Mouse (Mus musculus) ES-E14 (cell line): ENCODE data around the gene Nelfb. TPM values are rescaled to one million over a fixed set of nuclear protein-coding genes. Genes with fewer than 3 reads are reported as not detected.

Experiments
- DNase-seq: peaks from one replicate; pipeline ENCODE4 v3.0.0-alpha.2; 2013; ENCODE audit warnings: low read depth, low spot score
- H3K27ac ChIP-seq: 2 replicates; pipeline ENCODE4 v1.5.1; 2012; ENCODE audit warnings: low read depth, mild to moderate bottlenecking, low read length, moderate library complexity, mixed read lengths; ENCODE audit not compliant: poor library complexity, insufficient read depth, severe bottlenecking
- H3K36me3 ChIP-seq: 2 replicates; pipeline ENCODE4 v1.6.1; 2012; ENCODE audit warnings: mild to moderate bottlenecking, low read length, moderate library complexity, mixed read lengths; ENCODE audit not compliant: control insufficient read depth, poor library complexity, insufficient read depth, severe bottlenecking
- H3K4me1 ChIP-seq, 2 experiments: fragments of 150-350 bp in 1 of 2; sonication (generic) in 1 of 2; 2 replicates each; pipeline ENCODE4 v1.6.1; 2012; ENCODE audit warnings: low read length in 2 of 2, mild to moderate bottlenecking in 1 of 2, mixed read lengths in 1 of 2; ENCODE audit not compliant: control insufficient read depth in 2 of 2, insufficient read depth in 2 of 2, poor library complexity in 1 of 2
- H3K4me3 ChIP-seq, 2 experiments: fragments of 150-350 bp in 1 of 2; sonication (generic) in 1 of 2; 2 replicates each; pipeline ENCODE4 v1.5.1; 2012; ENCODE audit warnings: low read length in 2 of 2, low read depth in 1 of 2, mild to moderate bottlenecking in 1 of 2, mixed read lengths in 1 of 2; ENCODE audit not compliant: insufficient read depth in 1 of 2, poor library complexity in 1 of 2, severe bottlenecking in 1 of 2
- H3K9ac ChIP-seq: 2 replicates; pipeline ENCODE4 v1.6.1; 2012; ENCODE audit warnings: low read depth, mild to moderate bottlenecking, low read length, mixed read lengths; ENCODE audit not compliant: poor library complexity, insufficient read depth, severe bottlenecking
- H3K9me3 ChIP-seq: fragments of 150-350 bp; sonication (generic); 2 replicates; pipeline ENCODE4 v1.6.1; 2012; ENCODE audit warnings: low read depth, mild to moderate bottlenecking, low read length; ENCODE audit not compliant: control insufficient read depth, insufficient read depth
- CHD2 ChIP-seq: IDR thresholded peaks from 2 replicates; pipeline ENCODE4 v1.6.1; 2014; ENCODE audit warnings: mild to moderate bottlenecking, low read depth, low read length, inconsistent platforms
- HCFC1 ChIP-seq: IDR thresholded peaks from 2 replicates; pipeline ENCODE4 v1.6.1; 2012; ENCODE audit warnings: low read length, inconsistent platforms, borderline replicate concordance; ENCODE audit not compliant: insufficient read depth
- MAFK ChIP-seq: IDR thresholded peaks from 2 replicates; pipeline ENCODE4 v1.6.1; 2014; ENCODE audit warnings: mild to moderate bottlenecking, low read depth, low read length, inconsistent platforms; ENCODE audit not compliant: insufficient read depth
- ZC3H11A ChIP-seq: IDR thresholded peaks from 2 replicates; pipeline ENCODE4 v1.6.1; 2012; ENCODE audit warnings: low read depth, mild to moderate bottlenecking, inconsistent platforms, low read length, borderline replicate concordance
- ZNF384 ChIP-seq: IDR thresholded peaks from 2 replicates; pipeline ENCODE4 v1.6.1; 2012; ENCODE audit warnings: low read depth, low read length, inconsistent platforms
- in situ Hi-C, 2 experiments: fragments of 600-800 bp; cut with MboI; formaldehyde crosslinking; loops; one replicate each; pipeline ENCODE4 v1.15.1; 2025; ENCODE audit warnings: low sequenced_read_pairs in 2 of 2, inconsistent platforms in 1 of 2; ENCODE audit not compliant: unreplicated experiment in 2 of 2
- total RNA-seq: library from RNA; depleted of rRNA; stranded (reverse); fragments of 300-350 nt; gene quantifications from 2 replicates; pipeline ENCODE4 v1.2.3, GENCODE M21; 2012

Nelfb gene
- total RNA-seq, 1 experiment = 50.9 TPM

DNA sequence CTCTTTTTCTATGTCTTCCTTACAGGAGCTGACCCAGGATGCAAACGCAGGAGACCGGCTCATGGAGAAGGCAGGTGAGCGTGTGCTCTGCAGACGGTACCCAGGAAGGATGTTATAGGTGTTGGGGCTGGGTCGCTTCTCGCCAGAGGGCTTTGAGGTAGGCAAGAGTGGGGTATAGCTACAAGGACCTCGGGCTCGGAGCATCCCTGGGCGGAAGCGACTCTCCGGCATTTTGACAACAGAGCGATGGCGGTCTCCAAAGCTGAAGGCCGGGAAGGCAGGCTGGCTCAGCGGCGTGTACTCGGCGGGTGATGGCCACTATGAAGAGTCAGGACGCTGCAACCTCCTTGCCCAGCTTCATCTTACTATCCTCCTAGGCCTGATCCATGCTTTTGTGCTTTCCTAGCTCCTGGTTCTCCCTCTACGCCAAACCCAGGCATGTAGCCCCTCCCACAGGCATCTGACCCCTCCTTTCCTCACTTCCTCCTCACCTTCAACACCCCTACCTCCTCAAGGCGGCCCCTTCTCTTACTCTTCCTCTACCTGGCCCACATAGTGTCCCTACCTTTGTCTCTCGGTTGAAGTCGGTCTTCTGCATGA, 2.1 kb upstream of the Nelfb start:
- no peak for TF ChIP-seq HCFC1
- TF ChIP-seq CHD2 = no peak
- TF ChIP-seq ZNF384 = no peak
- no peak for TF ChIP-seq MAFK
- no peak for TF ChIP-seq ZC3H11A
- in situ Hi-C loops = no loop called here
- Histone ChIP-seq H3K4me3 (peak overlapping the region; percentile 19 to 59), H3K4me1 (peaks cover 8 to 10% of the 10 kb centered on the region in 2 experiments; a peak in 2 of 4 replicates), H3K27ac (no peak overlapping the region), H3K36me3 (0 out of 2 replicates have a peak, but pooled peaks cover 2% of the 10 kb centered on the region), H3K9me3 (no peaks in the 10 kb centered on the region), H3K9ac (peak overlapping the region; percentile 55)
- no peak for DNase-seq

DNA sequence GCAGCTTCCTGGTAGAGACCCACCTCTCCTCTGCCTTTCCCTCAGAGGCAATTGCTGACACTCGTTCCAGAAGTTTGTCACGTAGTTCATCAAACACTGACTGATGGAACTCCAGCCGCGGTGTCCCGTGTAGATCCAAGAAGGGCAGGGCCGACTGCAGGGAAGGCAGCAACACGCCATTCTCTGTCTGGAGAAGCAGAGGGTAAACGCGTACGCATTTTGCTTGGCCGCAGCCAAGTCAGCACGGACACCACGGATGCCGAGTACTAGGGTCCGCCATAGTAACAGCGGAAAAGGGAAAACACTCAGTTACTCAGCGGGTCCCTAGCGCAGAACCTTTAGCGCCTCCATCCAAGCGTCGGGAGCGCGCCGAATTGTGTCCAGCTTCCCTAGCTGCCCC, 603 bp downstream of the Nelfb start:
- Histone ChIP-seq H3K9ac (peak overlapping the region; percentile 97), H3K4me1 (peaks cover 8 to 10% of the 10 kb centered on the region in 2 experiments; a peak in 2 of 4 replicates), H3K9me3 (no peaks in the 10 kb centered on the region), H3K36me3 (peaks cover 12% of the 10 kb centered on the region), H3K27ac (no peak overlapping the region), H3K4me3 (peak overlapping the region; percentile 93 to 99)
- DNase-seq = no peak
- TF ChIP-seq ZC3H11A = no peak
- TF ChIP-seq MAFK = no peak
- TF ChIP-seq HCFC1 = no peak
- TF ChIP-seq CHD2 = no peak
- no peak for TF ChIP-seq ZNF384
- in situ Hi-C loops = no loop called here

DNA sequence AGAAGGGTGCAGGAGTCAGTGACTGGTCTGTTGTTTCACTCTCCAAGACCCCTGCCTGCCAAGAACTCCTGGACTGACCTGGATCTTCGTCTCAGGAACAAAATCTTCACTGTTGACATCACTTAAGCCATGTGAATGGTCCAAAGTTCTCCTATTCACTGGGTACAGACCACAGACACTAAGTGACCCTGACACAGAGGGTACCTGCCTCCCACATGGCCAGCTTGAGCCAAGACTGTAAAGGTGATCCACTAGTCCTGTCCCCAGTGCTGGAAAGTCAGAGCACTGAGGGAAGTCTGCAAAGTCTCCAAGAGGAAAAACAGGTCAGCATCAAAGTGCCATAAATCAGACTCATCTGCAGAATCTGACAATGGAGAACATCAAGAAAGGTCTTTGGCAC, 3.7 kb downstream of the Nelfb start:
- H3K4me3 ChIP-seq = no peak overlapping the region
- peaks cover 0 to 6% of the 10 kb centered on the region in 2 experiments; a peak in 1 of 4 replicates for H3K4me1 ChIP-seq
- no peaks in the 10 kb centered on the region for H3K9me3 ChIP-seq
- in situ Hi-C loops = no loop called here
- H3K27ac ChIP-seq = no peak overlapping the region
- no peak overlapping the region for H3K9ac ChIP-seq
- TF ChIP-seq ZNF384 (no peak), MAFK (no peak), ZC3H11A (no peak), CHD2 (no peak), HCFC1 (no peak)
- H3K36me3 ChIP-seq = peaks cover 38% of the 10 kb centered on the region
- no peak for DNase-seq

DNA sequence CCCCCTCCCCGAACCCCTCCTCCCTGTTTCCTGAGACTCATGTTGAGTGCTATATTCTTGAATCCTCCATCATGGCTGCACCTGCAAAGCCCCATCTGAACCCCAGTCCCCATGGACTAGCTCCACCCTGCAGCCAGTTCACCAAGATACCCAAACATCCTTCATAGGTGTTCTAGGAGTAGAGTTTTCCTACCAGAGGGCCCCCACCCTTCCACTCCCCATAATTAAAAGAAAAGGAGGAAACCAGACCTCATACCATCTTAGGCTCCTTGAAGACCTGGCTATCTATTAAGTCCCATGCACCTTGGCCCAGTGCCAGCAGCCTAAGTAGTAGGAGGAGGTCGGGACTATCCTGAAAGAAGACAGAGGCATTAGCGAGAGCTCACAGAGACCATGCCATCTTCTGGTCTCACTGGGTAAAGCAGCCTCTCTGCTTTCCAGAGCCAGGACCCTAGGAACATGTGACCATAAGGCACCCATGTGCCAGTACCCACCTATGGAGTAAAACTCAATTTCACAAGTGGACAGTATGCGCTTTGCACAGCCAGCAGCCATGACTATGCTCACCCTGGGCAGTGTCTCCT, 7.6 kb downstream of the Nelfb start:
- Histone ChIP-seq H3K27ac (no peak overlapping the region), H3K9me3 (no peaks in the 10 kb centered on the region), H3K4me1 (no peaks in the 10 kb centered on the region), H3K36me3 (peaks cover 54% of the 10 kb centered on the region), H3K4me3 (no peak overlapping the region), H3K9ac (no peak overlapping the region)
- no peak for DNase-seq
- in situ Hi-C loops = no loop called here
- TF ChIP-seq MAFK (no peak), HCFC1 (no peak), CHD2 (no peak), ZC3H11A (no peak), ZNF384 (no peak)
